Mouse (Mus musculus) ES-E14 (cell line): ENCODE data around the gene Cyp2ab1. TPM values are rescaled to one million over a fixed set of nuclear protein-coding genes. Genes with fewer than 3 reads are reported as not detected.

Experiments
- DNase-seq: peaks from one replicate; pipeline ENCODE4 v3.0.0-alpha.2; 2013; ENCODE audit warnings: low read depth, low spot score
- H3K27ac ChIP-seq: 2 replicates; pipeline ENCODE4 v1.5.1; 2012; ENCODE audit warnings: low read depth, mild to moderate bottlenecking, low read length, moderate library complexity, mixed read lengths; ENCODE audit not compliant: poor library complexity, insufficient read depth, severe bottlenecking
- H3K36me3 ChIP-seq: 2 replicates; pipeline ENCODE4 v1.6.1; 2012; ENCODE audit warnings: mild to moderate bottlenecking, low read length, moderate library complexity, mixed read lengths; ENCODE audit not compliant: control insufficient read depth, poor library complexity, insufficient read depth, severe bottlenecking
- H3K4me1 ChIP-seq, 2 experiments: fragments of 150-350 bp in 1 of 2; sonication (generic) in 1 of 2; 2 replicates each; pipeline ENCODE4 v1.6.1; 2012; ENCODE audit warnings: low read length in 2 of 2, mild to moderate bottlenecking in 1 of 2, mixed read lengths in 1 of 2; ENCODE audit not compliant: control insufficient read depth in 2 of 2, insufficient read depth in 2 of 2, poor library complexity in 1 of 2
- H3K4me3 ChIP-seq, 2 experiments: fragments of 150-350 bp in 1 of 2; sonication (generic) in 1 of 2; 2 replicates each; pipeline ENCODE4 v1.5.1; 2012; ENCODE audit warnings: low read length in 2 of 2, low read depth in 1 of 2, mild to moderate bottlenecking in 1 of 2, mixed read lengths in 1 of 2; ENCODE audit not compliant: insufficient read depth in 1 of 2, poor library complexity in 1 of 2, severe bottlenecking in 1 of 2
- H3K9ac ChIP-seq: 2 replicates; pipeline ENCODE4 v1.6.1; 2012; ENCODE audit warnings: low read depth, mild to moderate bottlenecking, low read length, mixed read lengths; ENCODE audit not compliant: poor library complexity, insufficient read depth, severe bottlenecking
- H3K9me3 ChIP-seq: fragments of 150-350 bp; sonication (generic); 2 replicates; pipeline ENCODE4 v1.6.1; 2012; ENCODE audit warnings: low read depth, mild to moderate bottlenecking, low read length; ENCODE audit not compliant: control insufficient read depth, insufficient read depth
- CHD2 ChIP-seq: IDR thresholded peaks from 2 replicates; pipeline ENCODE4 v1.6.1; 2014; ENCODE audit warnings: mild to moderate bottlenecking, low read depth, low read length, inconsistent platforms
- HCFC1 ChIP-seq: IDR thresholded peaks from 2 replicates; pipeline ENCODE4 v1.6.1; 2012; ENCODE audit warnings: low read length, inconsistent platforms, borderline replicate concordance; ENCODE audit not compliant: insufficient read depth
- MAFK ChIP-seq: IDR thresholded peaks from 2 replicates; pipeline ENCODE4 v1.6.1; 2014; ENCODE audit warnings: mild to moderate bottlenecking, low read depth, low read length, inconsistent platforms; ENCODE audit not compliant: insufficient read depth
- ZC3H11A ChIP-seq: IDR thresholded peaks from 2 replicates; pipeline ENCODE4 v1.6.1; 2012; ENCODE audit warnings: low read depth, mild to moderate bottlenecking, inconsistent platforms, low read length, borderline replicate concordance
- ZNF384 ChIP-seq: IDR thresholded peaks from 2 replicates; pipeline ENCODE4 v1.6.1; 2012; ENCODE audit warnings: low read depth, low read length, inconsistent platforms
- in situ Hi-C, 2 experiments: fragments of 600-800 bp; cut with MboI; formaldehyde crosslinking; loops; one replicate each; pipeline ENCODE4 v1.15.1; 2025; ENCODE audit warnings: low sequenced_read_pairs in 2 of 2, inconsistent platforms in 1 of 2; ENCODE audit not compliant: unreplicated experiment in 2 of 2
- total RNA-seq: library from RNA; depleted of rRNA; stranded (reverse); fragments of 300-350 nt; gene quantifications from 2 replicates; pipeline ENCODE4 v1.2.3, GENCODE M21; 2012

Cyp2ab1 gene
- total RNA-seq, 1 experiment: 0.36 TPM

- peaks cover 7% of the 10 kb centered on the region; the same call in 1 of the 2 replicates for H3K36me3 ChIP-seq
- H3K9ac ChIP-seq: no peak overlapping the region
- no peaks in the 10 kb centered on the region for H3K9me3 ChIP-seq
- H3K4me3 ChIP-seq: no peak overlapping the region
- H3K4me1 ChIP-seq: no peaks in the 10 kb centered on the region
- no peak for DNase-seq
- in situ Hi-C loops: no loop called here
- no peak overlapping the region for H3K27ac ChIP-seq
- no peak for TF ChIP-seq ZNF384
- TF ChIP-seq CHD2: no peak
- TF ChIP-seq ZC3H11A: no peak
- TF ChIP-seq HCFC1: no peak
- no peak for TF ChIP-seq MAFK
Observed at GRCm38 (mm10) chr16:20345464-20345863, 20.3 kb upstream of the Cyp2ab1 start.

GRCm38 (mm10) chr16:20338616-20339015, 13.4 kb upstream of the Cyp2ab1 start:
- TF ChIP-seq CHD2 (no peak), ZC3H11A (no peak), ZNF384 (no peak), HCFC1 (no peak), MAFK (no peak)
- Histone ChIP-seq H3K9me3 (no peaks in the 10 kb centered on the region), H3K27ac (no peak overlapping the region), H3K4me3 (no peak overlapping the region), H3K4me1 (no peaks in the 10 kb centered on the region), H3K36me3 (peaks cover 17% of the 10 kb centered on the region), H3K9ac (no peak overlapping the region)
- DNase-seq: no peak
- in situ Hi-C loops: no loop called here

GRCm38 (mm10) chr16:20334918-20335317, 9.7 kb upstream of the Cyp2ab1 start:
- Histone ChIP-seq H3K4me1 (no peaks in the 10 kb centered on the region), H3K9ac (no peak overlapping the region), H3K4me3 (no peak overlapping the region), H3K36me3 (peaks cover 34% of the 10 kb centered on the region), H3K9me3 (no peaks in the 10 kb centered on the region), H3K27ac (no peak overlapping the region)
- TF ChIP-seq ZNF384 (no peak), MAFK (no peak), ZC3H11A (no peak), HCFC1 (no peak), CHD2 (no peak)
- in situ Hi-C loops: no loop called here
- no peak for DNase-seq

GRCm38 (mm10) chr16:20328306-20328705, 3.1 kb upstream of the Cyp2ab1 start:
- Histone ChIP-seq H3K36me3 (peaks cover 23% of the 10 kb centered on the region), H3K4me1 (peaks cover 0 to 2% of the 10 kb centered on the region in 2 experiments; a peak in 2 of 4 replicates), H3K4me3 (no peak overlapping the region), H3K9ac (no peak overlapping the region), H3K9me3 (no peaks in the 10 kb centered on the region), H3K27ac (no peak overlapping the region)
- TF ChIP-seq CHD2 (no peak), ZC3H11A (no peak), MAFK (no peak), ZNF384 (no peak), HCFC1 (no peak)
- DNase-seq: no peak
- in situ Hi-C loops: no loop called here

GRCm38 (mm10) chr16:20323907-20324306, 1.3 kb downstream of the Cyp2ab1 start:
- peaks cover 3% of the 10 kb centered on the region; the same call in 1 of the 2 replicates for H3K36me3 ChIP-seq
- in situ Hi-C loops: no loop called here
- no peak overlapping the region for H3K27ac ChIP-seq
- DNase-seq: no peak
- H3K4me3 ChIP-seq: no peak overlapping the region
- H3K9ac ChIP-seq: no peak overlapping the region
- TF ChIP-seq ZC3H11A (no peak), MAFK (no peak), ZNF384 (no peak), HCFC1 (no peak), CHD2 (no peak)
- no peaks in the 10 kb centered on the region for H3K9me3 ChIP-seq
- H3K4me1 ChIP-seq: peaks cover 0 to 2% of the 10 kb centered on the region in 2 experiments; a peak in 2 of 4 replicates
